25 mouse cellular contexts compared by ENCODE assay signal in genomic region chr5:147764061-147764460, GRCm38 (mm10). TPM values are rescaled to one million over a fixed set of nuclear protein-coding genes. Genes with fewer than 3 reads are reported as not detected.
DNase-seq lines count a peak whose midpoint lies in the region; ATAC-seq and TF ChIP-seq lines count a peak whose summit lies in the region.
"Had no signal": no experiment of that assay in that cellular context is flagged by ENCODE, and none has a peak within 500 bp of the region (broad histone marks: within the 10 kb centered on the region; RNA-seq: fewer than 3 reads in every experiment).

No protein-coding gene starts in this region.

- peak; percentile 84 for DNase-seq in ES-CJ7 (ENCODE audit: low read depth, low spot score)
- peak; percentile 82 for DNase-seq in ZHBTc4 (ENCODE audit: low read depth, low spot score)
- DNase-seq in cerebellum, adult 2 months, result no peak
- no peak for DNase-seq in heart, postnatal 10 days
- DNase-seq: adrenal gland, adult 8-10 months; adrenal gland, postnatal 14 days; adrenal gland, postnatal 36 days; cerebellum, adult 11 months; cerebellum, adult 18-20 months; cerebellum, adult 9-11 months; cerebellum, postnatal 14 days; cerebellum, postnatal 36 days; embryo, embryonic 11 days; forebrain, postnatal 0 days had no signal

- H3K4me2 ChIP-seq in forebrain, embryonic 15.5 days (replicated peaks), result no peak overlapping the region
- H3K4me2 ChIP-seq: embryonic facial prominence, embryonic 13.5 days; embryonic facial prominence, embryonic 15.5 days; forebrain, embryonic 12.5 days had no signal

- no peaks in the 10 kb centered on the region for H3K9me3 ChIP-seq in forebrain, embryonic 15.5 days
- H3K9me3 ChIP-seq: embryonic facial prominence, embryonic 13.5 days; embryonic facial prominence, embryonic 15.5 days; forebrain, embryonic 10.5 days; forebrain, embryonic 12.5 days; G1E had no signal

- no peaks in the 10 kb centered on the region for H3K4me1 ChIP-seq in forebrain, embryonic 15.5 days
- H3K4me1 ChIP-seq in cerebellum, adult 2 months (ENCODE audit: control insufficient read depth, insufficient read depth, low read length), result no peaks in the 10 kb centered on the region
- H3K4me1 ChIP-seq: embryonic facial prominence, embryonic 13.5 days; embryonic facial prominence, embryonic 15.5 days had no signal

- no peak overlapping the region for H3K4me3 ChIP-seq in forebrain, embryonic 15.5 days
- no peak overlapping the region for H3K4me3 ChIP-seq in cerebellum, adult 2 months (replicated peaks; ENCODE audit: insufficient read depth, low read depth, low read length)
- H3K4me3 ChIP-seq: embryonic facial prominence, embryonic 13.5 days; embryonic facial prominence, embryonic 15.5 days; erythroblast, embryonic 14.5 days; forebrain, embryonic 10.5 days; forebrain, embryonic 12.5 days had no signal

- no peaks in the 10 kb centered on the region for H3K27me3 ChIP-seq in forebrain, embryonic 15.5 days
- no peaks in the 10 kb centered on the region for H3K27me3 ChIP-seq in cerebellum, adult 2 months (ENCODE audit: control insufficient read depth, insufficient read depth, low read length)
- H3K27me3 ChIP-seq: CH12.LX; embryonic facial prominence, embryonic 15.5 days; forebrain, embryonic 12.5 days; Patski had no signal

- H3K36me3 ChIP-seq in forebrain, embryonic 15.5 days, result no peaks in the 10 kb centered on the region
- H3K36me3 ChIP-seq: embryonic facial prominence, embryonic 13.5 days; embryonic facial prominence, embryonic 15.5 days; forebrain, embryonic 10.5 days; forebrain, embryonic 12.5 days; G1E had no signal

- TF ChIP-seq POLR2A in cerebellum, adult 2 months (IDR thresholded peaks at IDR 0.05; ENCODE audit: borderline replicate concordance, insufficient read depth, low read length), result no peak

- H3K9ac ChIP-seq in forebrain, embryonic 15.5 days (replicated peaks), result no peak overlapping the region
- H3K9ac ChIP-seq: embryonic facial prominence, embryonic 13.5 days; embryonic facial prominence, embryonic 15.5 days; forebrain, embryonic 12.5 days; forebrain, postnatal 0 days had no signal

- no peak overlapping the region for H3K27ac ChIP-seq in forebrain, embryonic 15.5 days (replicated peaks)
- no peak overlapping the region for H3K27ac ChIP-seq in cerebellum, adult 2 months (ENCODE audit: insufficient read depth, low read length)
- H3K27ac ChIP-seq: embryonic facial prominence, embryonic 13.5 days; embryonic facial prominence, embryonic 15.5 days; forebrain, embryonic 10.5 days; forebrain, embryonic 12.5 days had no signal

- no peak for TF ChIP-seq CTCF in cerebellum, adult 2 months (IDR thresholded peaks at IDR 0.05; ENCODE audit: borderline replicate concordance, insufficient read depth, low read depth, low read length)

- WGBS in forebrain, embryonic 15.5 days, result 66% methylated on average over 4 of the region's 4 CpGs
- WGBS in cerebellum, adult 2 months, result 63% methylated on average over 4 of the region's 4 CpGs

- intact Hi-C loops in heart, postnatal 10 days (cut with DNase I), result no loop called here

- no peak for ATAC-seq in forebrain, embryonic 15.5 days (replicated peaks)
- ATAC-seq: activated CD4-positive, CD25-positive, alpha-beta regulatory T cell, adult 4 months; forebrain, embryonic 14.5 days; forebrain, postnatal 0 days; Patski had no signal

RNA-seq across cellular contexts. Expression of gene Flt1, which starts 38.2 kb away (rescaled TPM):
- 10.7 and 11.5 TPM in 2 replicates for polyA plus RNA-seq in forebrain, embryonic 15.5 days (2015; fragmentation: Nextera tagmentation; extraction: Ambion mirVana)
- 21.4 and 24.7 TPM in 2 replicates for polyA plus RNA-seq in cerebellum, adult 2 months (2012; rRNA removed)
- total RNA-seq in heart, postnatal 10 days (2021), result 10 to 100 TPM; 53.6 to 56.0 TPM
- polyA plus RNA-seq: activated CD4-positive, CD25-positive, alpha-beta regulatory T cell, adult 4 months had no signal

Comparison
In these comparisons a context has a peak if more than half of its experiments do, and no peak if none do; other contexts are left out.
1. DNase-seq: peak in ES-CJ7 (single experiment) and ZHBTc4 (single experiment); none in cerebellum, adult 2 months (0 of 2) and heart, postnatal 10 days (0 of 2).